Mouse (Mus musculus) CD4-positive, CD25-positive, alpha-beta regulatory T cell, adult 2 months (primary cell): Measurements from ENCODE around the gene Il17rd.

Experiments
- DNase-seq: peaks from one replicate; pipeline ENCODE4 v3.0.0-alpha.2; 2012; ENCODE audit warnings: low read depth, low spot score

The Il17rd gene

DNA sequence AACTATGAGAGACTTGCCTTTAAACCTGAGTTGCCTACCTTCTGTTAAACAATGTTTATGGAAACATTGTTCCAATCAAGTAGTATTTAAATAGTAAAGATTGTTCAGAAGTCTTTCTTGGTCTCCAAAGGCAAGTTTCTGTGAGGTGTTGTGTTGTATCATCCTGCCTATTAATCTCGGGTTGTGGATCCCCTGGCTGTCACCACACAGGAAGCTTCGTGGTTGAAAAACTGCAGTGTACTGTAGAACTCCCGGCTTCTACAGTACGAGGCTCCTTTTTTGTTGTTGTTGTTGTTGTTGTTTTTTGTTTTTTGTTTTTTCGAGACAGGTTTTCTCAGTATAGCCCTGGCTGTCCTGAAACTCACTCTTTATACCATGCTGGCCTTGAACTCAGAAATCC, 46.7 kb downstream of the Il17rd start:
- DNase-seq = peak; percentile 7

- no peak for DNase-seq
These were observed 47.3 kb downstream of the Il17rd start for GRCm38 (mm10) chr14:27085999-27086398.

GRCm38 (mm10) chr14:27094247-27094646, 55.5 kb downstream of the Il17rd start:
- DNase-seq = no peak

- peak; percentile 58 for DNase-seq
These were observed 57.4 kb downstream of the Il17rd start for GRCm38 (mm10) chr14:27096133-27096532.

- DNase-seq = peak; percentile 74
These were observed 58.0 kb downstream of the Il17rd start for GRCm38 (mm10) chr14:27096779-27097178.

- no peak for DNase-seq
These were observed 63.0 kb downstream of the Il17rd start for GRCm38 (mm10) chr14:27101735-27102134.

GRCm38 (mm10) chr14:27102720-27103119, 64.0 kb downstream of the Il17rd start:
- DNase-seq = no peak

DNA sequence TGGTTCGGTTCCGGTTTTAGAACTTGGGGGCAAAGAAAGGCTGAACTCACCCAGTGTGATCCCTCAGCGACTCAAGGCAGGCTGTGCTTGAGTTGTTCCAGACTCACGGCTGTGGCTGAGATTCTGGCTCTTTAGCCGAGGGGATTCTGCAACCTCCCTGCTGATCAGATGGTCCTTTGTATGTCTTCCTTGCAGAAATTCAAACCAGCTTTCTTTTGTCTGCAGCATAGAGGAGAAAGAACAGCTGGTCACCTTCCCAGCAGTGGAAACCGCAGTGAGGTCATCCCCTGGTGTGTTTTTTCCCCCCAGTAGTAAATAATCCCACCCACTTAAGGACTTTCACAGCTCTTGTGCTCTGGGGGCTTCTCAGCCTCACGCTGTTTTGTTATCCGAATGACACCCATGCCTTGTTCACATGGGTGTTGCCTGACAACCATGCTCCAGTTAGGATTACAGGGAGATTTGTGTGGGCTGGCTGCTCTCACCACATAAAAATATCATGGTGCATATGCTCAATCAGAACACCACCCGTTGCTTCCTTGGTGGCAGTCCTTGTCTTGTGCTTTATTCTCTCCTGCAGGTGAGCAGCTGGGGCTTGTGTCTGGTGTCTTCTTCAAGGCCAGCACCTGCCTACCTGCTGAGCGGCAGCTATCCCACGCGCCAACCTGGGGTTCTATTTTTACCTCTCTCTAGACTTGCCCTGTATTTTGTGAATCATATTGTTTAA, 67.2 kb downstream of the Il17rd start:
- no peak for DNase-seq

DNA sequence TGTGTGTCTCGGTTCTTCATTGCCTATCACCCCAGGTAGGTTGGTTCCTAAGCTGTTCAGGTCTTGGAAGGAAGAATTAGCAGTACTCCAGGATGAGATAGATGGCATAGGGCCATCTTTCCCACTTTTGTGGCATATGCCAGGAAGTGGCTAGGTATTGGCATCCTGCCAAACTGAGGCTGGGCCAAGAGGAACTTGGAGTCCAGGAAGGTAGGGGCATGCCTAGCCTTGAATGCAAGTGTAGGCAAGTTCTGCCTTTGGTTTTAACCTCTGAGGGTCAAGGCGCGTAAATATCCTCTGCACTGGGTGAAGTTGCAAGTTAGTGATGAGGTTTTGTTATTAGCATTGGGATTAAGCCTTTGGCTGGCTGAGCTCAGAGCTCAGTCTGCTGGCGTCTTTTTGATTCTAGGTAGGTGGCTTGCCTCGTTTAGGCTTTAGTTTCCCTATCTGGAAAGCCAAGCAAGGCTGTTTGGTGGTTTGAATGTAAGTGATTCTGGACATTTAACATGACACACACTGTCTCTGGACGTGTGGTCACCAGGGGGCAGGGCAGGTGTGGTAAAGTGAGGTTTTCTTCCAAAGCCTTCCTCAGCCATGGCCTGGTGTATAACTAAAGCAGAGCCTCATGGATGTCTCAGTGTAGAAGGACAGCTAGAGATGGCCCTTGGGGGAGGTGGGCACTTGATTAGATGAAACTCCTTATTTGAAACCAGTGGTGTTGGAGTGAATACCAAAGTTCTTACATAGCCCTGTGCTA, 70.2 kb downstream of the Il17rd start:
- no peak for DNase-seq

- DNase-seq = peak; percentile 28
These were observed 75.9 kb downstream of the Il17rd start, which contains the start of gene Arhgef3 for GRCm38 (mm10) chr14:27114362-27115274. Gene Arhgef3 (plus strand): TSS chr14:27114899.

DNA sequence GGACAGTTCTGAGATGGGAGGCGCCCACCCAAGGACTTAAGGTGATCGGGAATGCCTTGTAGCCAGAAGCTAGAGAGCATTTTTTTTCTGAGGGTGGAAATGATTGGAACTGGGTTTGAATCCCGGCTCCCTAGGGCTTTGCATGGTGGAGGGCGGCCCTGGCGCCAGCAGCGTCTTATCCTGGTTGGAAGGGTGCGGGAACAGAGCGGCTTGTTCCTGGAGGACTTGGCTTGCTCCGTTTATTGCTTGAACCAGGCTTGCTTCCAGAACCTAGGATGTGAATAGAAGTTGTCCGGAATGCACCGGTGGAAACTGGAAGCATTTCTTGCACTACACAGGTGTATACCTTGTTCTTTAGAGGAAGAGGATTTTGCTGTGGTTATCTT, 76.5 kb downstream of the Il17rd start:
- DNase-seq = no peak

DNA sequence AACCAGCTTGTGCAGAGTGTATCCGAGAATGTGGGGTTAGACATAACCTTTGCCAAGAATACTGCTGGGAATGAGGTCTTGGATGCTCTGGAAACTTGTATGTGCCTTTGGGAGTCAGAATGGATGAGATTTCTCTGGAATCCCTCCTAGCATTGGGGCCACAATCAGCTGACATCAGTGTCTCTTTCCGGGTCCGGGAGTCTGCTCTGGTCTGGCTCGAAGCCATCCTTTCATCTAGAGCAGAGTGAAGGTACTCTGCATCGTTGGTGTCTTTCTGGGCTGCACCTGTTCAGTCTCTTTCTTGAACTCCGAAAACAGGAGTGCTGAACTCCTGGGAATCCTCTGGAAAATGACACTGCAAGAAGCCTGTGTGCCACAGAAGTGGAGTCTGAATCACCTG, 77.2 kb downstream of the Il17rd start:
- no peak for DNase-seq

GRCm38 (mm10) chr14:27116577-27117165, 77.9 kb downstream of the Il17rd start:
- no peak for DNase-seq

- DNase-seq = no peak
These were observed 79.8 kb downstream of the Il17rd start for GRCm38 (mm10) chr14:27118546-27118945.

- no peak for DNase-seq
These were observed 83.9 kb downstream of the Il17rd start for GRCm38 (mm10) chr14:27122646-27123045.

DNA sequence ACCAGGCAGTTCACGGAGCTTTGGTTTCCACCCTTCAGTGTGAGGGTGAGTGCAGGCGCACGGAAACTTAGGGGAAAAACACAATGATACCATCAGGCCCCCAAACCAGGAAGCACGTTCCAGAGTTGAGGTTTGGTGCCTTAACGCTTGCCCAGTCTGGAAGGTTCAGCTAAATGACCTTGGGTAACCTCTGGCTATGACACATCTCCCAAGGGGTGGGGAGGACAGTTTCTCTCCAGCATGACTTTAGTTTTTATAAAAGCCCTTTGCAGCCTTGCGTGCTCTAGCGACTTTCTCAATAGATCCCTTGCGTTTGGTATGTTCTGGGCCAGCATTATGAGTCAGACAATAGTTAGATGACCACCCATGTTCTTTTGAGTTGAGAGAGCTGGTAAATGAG, 84.8 kb downstream of the Il17rd start:
- peak; percentile 4 for DNase-seq

DNA sequence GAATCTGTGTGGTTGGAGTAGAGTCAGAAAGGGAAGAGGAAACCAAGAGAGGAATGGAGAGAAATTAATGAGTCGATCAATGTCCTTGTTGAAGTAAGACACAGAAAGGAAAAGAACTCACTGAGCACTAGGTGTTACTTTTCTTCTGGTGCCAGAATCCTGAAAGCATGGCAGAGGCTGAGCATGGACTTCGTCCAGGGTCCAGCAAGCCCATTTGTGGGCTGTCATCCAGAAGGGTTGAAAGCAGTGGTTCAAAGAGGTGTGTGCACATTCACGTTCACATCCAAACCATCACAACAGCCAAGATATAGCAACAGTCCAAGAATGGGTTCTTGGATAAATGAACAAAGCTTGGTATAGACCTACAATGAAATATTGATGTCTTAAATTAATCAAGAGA, 91.3 kb downstream of the Il17rd start:
- DNase-seq = no peak

GRCm38 (mm10) chr14:27130676-27131075, 91.9 kb downstream of the Il17rd start:
- no peak for DNase-seq

DNA sequence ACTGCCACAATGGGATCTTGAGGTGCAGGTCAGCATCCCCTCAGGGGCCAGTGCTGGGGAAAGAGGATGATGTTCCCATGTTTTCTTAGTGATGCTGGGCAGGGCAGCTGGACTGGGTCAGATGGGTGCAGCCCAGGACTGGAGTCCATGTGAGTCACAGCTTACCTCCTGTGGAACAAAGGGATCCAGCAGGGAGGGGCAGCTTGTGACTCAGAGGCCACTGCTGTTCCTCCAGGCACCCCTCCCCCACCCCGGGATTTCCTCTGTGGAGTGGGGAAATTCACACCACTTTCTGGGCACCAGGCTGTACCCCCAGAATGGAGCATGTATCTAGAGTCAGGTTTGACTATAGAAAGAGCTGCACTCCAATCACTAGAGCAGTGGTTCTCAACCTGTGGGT, 92.8 kb downstream of the Il17rd start:
- DNase-seq = no peak

DNA sequence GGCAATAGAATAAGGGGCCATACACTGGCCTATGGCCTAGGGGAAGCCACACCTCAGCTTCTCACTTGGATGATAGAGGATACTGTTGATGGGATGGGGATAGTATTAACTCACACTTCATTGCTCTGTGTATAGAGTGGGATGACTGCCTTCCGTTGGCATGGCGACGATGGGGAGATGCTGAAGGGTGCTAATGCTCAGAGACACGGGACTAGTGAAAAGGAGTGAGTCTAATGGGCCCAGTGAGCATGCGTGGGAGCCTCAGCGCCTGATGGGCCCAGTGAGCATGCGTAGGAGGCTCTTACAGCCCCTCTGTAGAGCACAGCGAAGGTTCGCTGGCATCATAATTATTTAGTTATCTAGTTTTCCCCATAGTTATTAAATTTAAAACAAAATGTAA, 100.2 kb downstream of the Il17rd start:
- no peak for DNase-seq

- no peak for DNase-seq
These were observed 101.2 kb downstream of the Il17rd start for GRCm38 (mm10) chr14:27139968-27140367.

DNA sequence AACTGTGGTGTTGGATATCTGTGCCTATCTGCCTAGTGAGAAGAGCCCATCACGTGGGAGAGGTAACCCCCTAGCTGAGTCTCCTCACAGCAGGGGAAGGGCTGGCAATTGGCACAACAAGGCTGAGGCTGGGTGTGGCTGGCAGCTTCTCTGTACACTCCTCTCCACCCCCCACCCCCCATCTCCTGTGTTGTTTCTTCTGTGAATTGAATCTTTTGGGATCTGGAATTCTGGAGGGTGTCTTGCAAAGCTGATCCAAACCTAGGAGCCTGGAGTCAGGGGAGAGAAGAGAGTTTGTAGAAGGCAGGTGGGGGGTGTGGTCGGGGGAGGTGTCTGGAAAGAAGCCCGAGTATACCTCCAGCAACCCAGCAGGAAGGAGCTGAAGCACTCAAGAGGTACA, 102.7 kb downstream of the Il17rd start:
- no peak for DNase-seq
